Mouse (Mus musculus) neural tube, embryonic 13.5 days (tissue): ENCODE measurements at regions not wholly inside any gene's neighbourhood (a gene's known extent, or its start where the extent isn't known, plus 50 kb on each side); places are given as distances from the start of the nearest gene placed in this dataset.

ENCODE experiments used
- ATAC-seq: fragments of 200-750 bp; cut with Nextera tagmentation; 2 replicates; pipeline ENCODE4 v1.8.0; 2017; ENCODE audit warnings: low read depth, mild to moderate bottlenecking, moderate TSS enrichment, moderate library complexity
- H3K27ac ChIP-seq: fragments of 300-500 bp; sonication (generic); replicated peaks from 2 replicates; pipeline ENCODE4 v1.5.1; 2015; ENCODE audit warnings: moderate library complexity, mild to moderate bottlenecking, inconsistent platforms
- H3K27me3 ChIP-seq: fragments of 300-500 bp; sonication (generic); 2 replicates; pipeline ENCODE4 v1.6.1; 2015; ENCODE audit warnings: mild to moderate bottlenecking, inconsistent platforms
- H3K36me3 ChIP-seq: fragments of 300-500 bp; sonication (generic); 2 replicates; pipeline ENCODE4 v1.6.1; 2015; ENCODE audit warnings: mild to moderate bottlenecking, inconsistent platforms
- H3K4me1 ChIP-seq: fragments of 300-500 bp; sonication (generic); replicated peaks from 2 replicates; pipeline ENCODE4 v1.6.1; 2015; ENCODE audit warnings: inconsistent platforms
- H3K4me2 ChIP-seq: fragments of 300-500 bp; sonication (generic); 2 replicates; pipeline ENCODE4 v1.6.1; 2015; ENCODE audit warnings: inconsistent platforms, mild to moderate bottlenecking, moderate library complexity
- H3K4me3 ChIP-seq: fragments of 300-500 bp; sonication (generic); 2 replicates; pipeline ENCODE4 v1.5.1; 2015; ENCODE audit warnings: mild to moderate bottlenecking, inconsistent platforms
- H3K9ac ChIP-seq: fragments of 300-500 bp; sonication (generic); 2 replicates; pipeline ENCODE4 v1.6.1; 2015; ENCODE audit warnings: moderate library complexity, mild to moderate bottlenecking, inconsistent platforms
- H3K9me3 ChIP-seq: fragments of 300-500 bp; sonication (generic); 2 replicates; pipeline ENCODE4 v1.6.1; 2016; ENCODE audit warnings: inconsistent platforms
- WGBS: fragments of 180-500 bp; shearing (Covaris S2); methylation state at CpG from one replicate; pipeline ENCODE4 v1.1.7; 2015; 5-methylcytosine and 5-hydroxymethylcytosine counted together

- Histone ChIP-seq H3K4me2 (no peak overlapping the region), H3K4me3 (no peak overlapping the region), H3K9ac (no peak overlapping the region), H3K4me1 (peaks cover 4% of the 10 kb centered on the region; the same call in 1 of the 2 replicates), H3K27ac (no peak overlapping the region), H3K9me3 (no peaks in the 10 kb centered on the region), H3K36me3 (no peaks in the 10 kb centered on the region), H3K27me3 (no peaks in the 10 kb centered on the region)
- 66% methylated on average over 4 of the region's 4 CpGs for WGBS
- no peak for ATAC-seq
These were observed 587.5 kb upstream of the Gm10131 start for GRCm38 (mm10) chr8:34699015-34699414.

- Histone ChIP-seq H3K27me3 (no peaks in the 10 kb centered on the region), H3K36me3 (no peaks in the 10 kb centered on the region)
- ATAC-seq = no peak
These were observed 584.8 kb upstream of the Gm10131 start for GRCm38 (mm10) chr8:34696365-34696764.

GRCm38 (mm10) chr8:34692606-34693005, 581.1 kb upstream of the Gm10131 start:
- H3K4me1 ChIP-seq = peaks cover 18% of the 10 kb centered on the region
- H3K36me3 ChIP-seq = no peaks in the 10 kb centered on the region
- no peak for ATAC-seq
- 72% methylated on average over 13 of the region's 13 CpGs for WGBS
- no peak overlapping the region for H3K4me3 ChIP-seq
- no peaks in the 10 kb centered on the region for H3K9me3 ChIP-seq
- H3K4me2 ChIP-seq = no peak overlapping the region
- H3K9ac ChIP-seq = no peak overlapping the region
- H3K27ac ChIP-seq = no peak overlapping the region
- 0 out of 2 replicates have a peak, but pooled peaks cover 3% of the 10 kb centered on the region for H3K27me3 ChIP-seq

More at GRCm38 (mm10) chr8:34696365-34696764, 584.8 kb upstream of the Gm10131 start:
- Histone ChIP-seq H3K9me3 (no peaks in the 10 kb centered on the region), H3K4me2 (no peak overlapping the region), H3K4me3 (no peak overlapping the region), H3K27ac (no peak overlapping the region), H3K9ac (no peak overlapping the region), H3K4me1 (no peaks in the 10 kb centered on the region)
- 87% methylated on average over 12 of the region's 12 CpGs for WGBS

- 58% methylated on average over 6 of the region's 6 CpGs for WGBS
These were observed 580.2 kb upstream of the Gm10131 start for GRCm38 (mm10) chr8:34691776-34692175.

GRCm38 (mm10) chr8:34689825-34690493, 578.4 kb upstream of the Gm10131 start:
- ATAC-seq = no peak
- H3K9ac ChIP-seq = no peak overlapping the region
- H3K27ac ChIP-seq = no peak overlapping the region
- H3K9me3 ChIP-seq = no peaks in the 10 kb centered on the region
- H3K27me3 ChIP-seq = 0 out of 2 replicates have a peak, but pooled peaks cover 3% of the 10 kb centered on the region
- H3K36me3 ChIP-seq = no peaks in the 10 kb centered on the region
- H3K4me3 ChIP-seq = 0 out of 2 replicates have a peak overlapping the region, but pooled peaks have one; percentile 6
- 29% methylated on average over 9 of the region's 9 CpGs for WGBS
- peaks cover 21% of the 10 kb centered on the region for H3K4me1 ChIP-seq
- H3K4me2 ChIP-seq = peak overlapping the region; percentile 45

More at GRCm38 (mm10) chr8:34691776-34692175, 580.2 kb upstream of the Gm10131 start:
- Histone ChIP-seq H3K9me3 (no peaks in the 10 kb centered on the region), H3K4me3 (no peak overlapping the region), H3K27me3 (0 out of 2 replicates have a peak, but pooled peaks cover 3% of the 10 kb centered on the region), H3K4me1 (peaks cover 18% of the 10 kb centered on the region), H3K9ac (no peak overlapping the region), H3K4me2 (no peak overlapping the region), H3K27ac (no peak overlapping the region), H3K36me3 (no peaks in the 10 kb centered on the region)
- no peak for ATAC-seq

GRCm38 (mm10) chr8:34689049-34689824, 577.7 kb upstream of the Gm10131 start:
- H3K4me3 ChIP-seq = peak overlapping the region; percentile 6; the same call in 1 of the 2 replicates
- peak overlapping the region; percentile 45 for H3K4me2 ChIP-seq
- no peak overlapping the region for H3K9ac ChIP-seq
- H3K27me3 ChIP-seq = 0 out of 2 replicates have a peak, but pooled peaks cover 3% of the 10 kb centered on the region
- H3K27ac ChIP-seq = no peak overlapping the region
- no peaks in the 10 kb centered on the region for H3K36me3 ChIP-seq
- peak; percentile 57 for ATAC-seq
- H3K4me1 ChIP-seq = peaks cover 24% of the 10 kb centered on the region
- WGBS = 13% methylated on average over 33 of the region's 33 CpGs
- H3K9me3 ChIP-seq = no peaks in the 10 kb centered on the region

GRCm38 (mm10) chr8:34688396-34689048, 577.0 kb upstream of the Gm10131 start:
- ATAC-seq = peak; percentile 61
- Histone ChIP-seq H3K36me3 (no peaks in the 10 kb centered on the region), H3K4me1 (peaks cover 24% of the 10 kb centered on the region), H3K4me3 (no peak overlapping the region), H3K9me3 (no peaks in the 10 kb centered on the region), H3K27me3 (0 out of 2 replicates have a peak, but pooled peaks cover 3% of the 10 kb centered on the region), H3K27ac (0 out of 2 replicates have a peak overlapping the region, but pooled peaks have one; percentile 23), H3K4me2 (peak overlapping the region; percentile 45), H3K9ac (no peak overlapping the region)
- 39% methylated on average over 20 of the region's 20 CpGs for WGBS

GRCm38 (mm10) chr8:34686371-34686770, 574.8 kb upstream of the Gm10131 start:
- Histone ChIP-seq H3K4me1 (peaks cover 24% of the 10 kb centered on the region), H3K9ac (no peak overlapping the region), H3K36me3 (no peaks in the 10 kb centered on the region), H3K27me3 (0 out of 2 replicates have a peak, but pooled peaks cover 3% of the 10 kb centered on the region), H3K9me3 (no peaks in the 10 kb centered on the region), H3K27ac (no peak overlapping the region), H3K4me2 (no peak overlapping the region), H3K4me3 (no peak overlapping the region)
- 87% methylated on average over 10 of the region's 10 CpGs for WGBS
- ATAC-seq = no peak

GRCm38 (mm10) chr8:34684683-34685082, 573.1 kb upstream of the Gm10131 start:
- no peak overlapping the region for H3K27ac ChIP-seq
- WGBS = 53% methylated on average over 7 of the region's 7 CpGs
- ATAC-seq = no peak

GRCm38 (mm10) chr8:34683173-34683572, 571.6 kb upstream of the Gm10131 start:
- WGBS = 70% methylated on average over 5 of the region's 5 CpGs
- Histone ChIP-seq H3K36me3 (no peaks in the 10 kb centered on the region), H3K4me2 (no peak overlapping the region), H3K4me1 (peaks cover 19% of the 10 kb centered on the region), H3K4me3 (no peak overlapping the region), H3K27ac (no peak overlapping the region), H3K27me3 (no peaks in the 10 kb centered on the region), H3K9ac (no peak overlapping the region), H3K9me3 (no peaks in the 10 kb centered on the region)
- ATAC-seq = no peak

More at GRCm38 (mm10) chr8:34684683-34685082, 573.1 kb upstream of the Gm10131 start:
- Histone ChIP-seq H3K4me1 (peaks cover 33% of the 10 kb centered on the region), H3K4me3 (no peak overlapping the region), H3K27me3 (no peaks in the 10 kb centered on the region), H3K9ac (no peak overlapping the region), H3K4me2 (no peak overlapping the region), H3K9me3 (no peaks in the 10 kb centered on the region), H3K36me3 (no peaks in the 10 kb centered on the region)

- 95% methylated on average over 8 of the region's 8 CpGs for WGBS
- ATAC-seq = no peak
- Histone ChIP-seq H3K27me3 (no peaks in the 10 kb centered on the region), H3K4me2 (no peak overlapping the region), H3K27ac (no peak overlapping the region), H3K9me3 (no peaks in the 10 kb centered on the region), H3K9ac (no peak overlapping the region), H3K4me3 (no peak overlapping the region), H3K36me3 (no peaks in the 10 kb centered on the region), H3K4me1 (peaks cover 19% of the 10 kb centered on the region)
These were observed 570.7 kb upstream of the Gm10131 start for GRCm38 (mm10) chr8:34682221-34682620.
